Mouse (Mus musculus): Measurements from ENCODE around the gene Ccdc186. TPM values are rescaled to one million over a fixed set of nuclear protein-coding genes. Genes with fewer than 3 reads are reported as not detected.

The Ccdc186 gene
- polyA plus RNA-seq, 1 experiment from 2014 or later, result 28.4 TPM

GRCm38 (mm10) chr19:56828305-56828704 lies 6.3 kb upstream of the Ccdc186 start:
- no peak for ATAC-seq
- no peak overlapping the region for H3K4me3 ChIP-seq (replicated peaks; ENCODE audit: low read length)
- H3K27me3 ChIP-seq (replicated peaks; ENCODE audit: control insufficient read depth, insufficient read depth, low read length), result no peaks in the 10 kb centered on the region
- H3K27ac ChIP-seq (ENCODE audit: low read length), result no peak overlapping the region
- no peak overlapping the region for H3K4me2 ChIP-seq (ENCODE audit: low read length)
- 84% methylated on average over 11 of the region's 11 CpGs for WGBS
- H3K36me3 ChIP-seq (ENCODE audit: control insufficient read depth, insufficient read depth), result no peaks in the 10 kb centered on the region
- no peaks in the 10 kb centered on the region for H3K9me3 ChIP-seq (ENCODE audit: control insufficient read depth, low read length)
- H3K4me1 ChIP-seq (replicated peaks; ENCODE audit: control insufficient read depth, insufficient read depth, low read length), result no peaks in the 10 kb centered on the region
- H3K9ac ChIP-seq (replicated peaks; ENCODE audit: low read depth, low read length), result no peak overlapping the region

- Histone ChIP-seq H3K4me1 (replicated peaks; ENCODE audit: control insufficient read depth, insufficient read depth, low read length) (peaks cover 5% of the 10 kb centered on the region), H3K36me3 (ENCODE audit: control insufficient read depth, insufficient read depth) (no peaks in the 10 kb centered on the region), H3K4me3 (replicated peaks; ENCODE audit: low read length) (peak within 1 kb of the TSS; percentile 13; the same call in 1 of the 2 replicates), H3K9me3 (ENCODE audit: control insufficient read depth, low read length) (no peaks in the 10 kb centered on the region), H3K9ac (replicated peaks; ENCODE audit: low read depth, low read length) (no peak within 1 kb of the TSS), H3K27ac (ENCODE audit: low read length) (no peak within 1 kb of the TSS), H3K27me3 (replicated peaks; ENCODE audit: control insufficient read depth, insufficient read depth, low read length) (no peaks in the 10 kb centered on the region), H3K4me2 (ENCODE audit: low read length) (peak within 1 kb of the TSS; percentile 33)
- WGBS, result 68% methylated on average over 44 of the region's 44 CpGs
- no peak for ATAC-seq
Measured at GRCm38 (mm10) chr19:56826047-56826631, 4.1 kb upstream of the Ccdc186 start, which contains the start of gene Tdrd1. Gene Tdrd1, plus strand, starts transcription at chr19:56826209.

- peak; percentile 37 for ATAC-seq
- Histone ChIP-seq H3K4me1 (replicated peaks; ENCODE audit: control insufficient read depth, insufficient read depth, low read length) (peaks cover 23% of the 10 kb centered on the region), H3K9ac (replicated peaks; ENCODE audit: low read depth, low read length) (peak overlapping the region; percentile 45), H3K27me3 (replicated peaks; ENCODE audit: control insufficient read depth, insufficient read depth, low read length) (no peaks in the 10 kb centered on the region), H3K36me3 (ENCODE audit: control insufficient read depth, insufficient read depth) (no peaks in the 10 kb centered on the region), H3K9me3 (ENCODE audit: control insufficient read depth, low read length) (no peaks in the 10 kb centered on the region), H3K27ac (ENCODE audit: low read length) (no peak overlapping the region), H3K4me3 (replicated peaks; ENCODE audit: low read length) (peak overlapping the region; percentile 84), H3K4me2 (ENCODE audit: low read length) (peak overlapping the region; percentile 80)
- 15% methylated on average over 10 of the region's 10 CpGs for WGBS
Measured at GRCm38 (mm10) chr19:56822448-56822836, 452 bp upstream of the Ccdc186 start.

GRCm38 (mm10) chr19:56821040-56821797 lies 771 bp downstream of the Ccdc186 start:
- H3K4me3 ChIP-seq (replicated peaks; ENCODE audit: low read length), result peak overlapping the region; percentile 84
- no peaks in the 10 kb centered on the region for H3K36me3 ChIP-seq (ENCODE audit: control insufficient read depth, insufficient read depth)
- no peaks in the 10 kb centered on the region for H3K27me3 ChIP-seq (replicated peaks; ENCODE audit: control insufficient read depth, insufficient read depth, low read length)
- no peaks in the 10 kb centered on the region for H3K9me3 ChIP-seq (ENCODE audit: control insufficient read depth, low read length)
- H3K9ac ChIP-seq (replicated peaks; ENCODE audit: low read depth, low read length), result peak overlapping the region; percentile 90
- H3K4me1 ChIP-seq (replicated peaks; ENCODE audit: control insufficient read depth, insufficient read depth, low read length), result peaks cover 29% of the 10 kb centered on the region
- ATAC-seq, result no peak
- peak overlapping the region; percentile 55 for H3K4me2 ChIP-seq (ENCODE audit: low read length)
- peak overlapping the region; percentile 93 for H3K27ac ChIP-seq (ENCODE audit: low read length)
- 2% methylated on average over 22 of the region's 22 CpGs for WGBS

- H3K36me3 ChIP-seq (ENCODE audit: control insufficient read depth, insufficient read depth), result no peaks in the 10 kb centered on the region; the same call in 1 of the 2 replicates
- WGBS, result 28% methylated on average over 14 of the region's 14 CpGs
- no peaks in the 10 kb centered on the region for H3K27me3 ChIP-seq (replicated peaks; ENCODE audit: control insufficient read depth, insufficient read depth, low read length)
- no peak overlapping the region for H3K4me3 ChIP-seq (replicated peaks; ENCODE audit: low read length)
- H3K4me1 ChIP-seq (replicated peaks; ENCODE audit: control insufficient read depth, insufficient read depth, low read length), result peaks cover 29% of the 10 kb centered on the region
- peak overlapping the region; percentile 8; the same call in 1 of the 2 replicates for H3K27ac ChIP-seq (ENCODE audit: low read length)
- peak overlapping the region; percentile 18; the same call in 1 of the 2 replicates for H3K4me2 ChIP-seq (ENCODE audit: low read length)
- H3K9ac ChIP-seq (replicated peaks; ENCODE audit: low read depth, low read length), result no peak overlapping the region
- H3K9me3 ChIP-seq (ENCODE audit: control insufficient read depth, low read length), result no peaks in the 10 kb centered on the region
- ATAC-seq, result no peak
Measured at GRCm38 (mm10) chr19:56817851-56818526, 4.0 kb downstream of the Ccdc186 start.

- no peaks in the 10 kb centered on the region for H3K27me3 ChIP-seq (replicated peaks; ENCODE audit: control insufficient read depth, insufficient read depth, low read length)
- H3K27ac ChIP-seq (ENCODE audit: low read length), result no peak overlapping the region
- H3K4me3 ChIP-seq (replicated peaks; ENCODE audit: low read length), result no peak overlapping the region
- ATAC-seq, result no peak
- WGBS, result 89% methylated on average over 4 of the region's 4 CpGs
- H3K9me3 ChIP-seq (ENCODE audit: control insufficient read depth, low read length), result no peaks in the 10 kb centered on the region
- H3K9ac ChIP-seq (replicated peaks; ENCODE audit: low read depth, low read length), result no peak overlapping the region
- H3K36me3 ChIP-seq (ENCODE audit: control insufficient read depth, insufficient read depth), result no peaks in the 10 kb centered on the region; the same call in 1 of the 2 replicates
- H3K4me2 ChIP-seq (ENCODE audit: low read length), result no peak overlapping the region
- H3K4me1 ChIP-seq (replicated peaks; ENCODE audit: control insufficient read depth, insufficient read depth, low read length), result peaks cover 14% of the 10 kb centered on the region
Measured at GRCm38 (mm10) chr19:56813360-56813759, 8.6 kb downstream of the Ccdc186 start.

GRCm38 (mm10) chr19:56811590-56811989 lies 10.4 kb downstream of the Ccdc186 start:
- H3K27ac ChIP-seq (ENCODE audit: low read length), result no peak overlapping the region
- H3K4me2 ChIP-seq (ENCODE audit: low read length), result no peak overlapping the region
- H3K9me3 ChIP-seq (ENCODE audit: control insufficient read depth, low read length), result no peaks in the 10 kb centered on the region
- WGBS, result 43% methylated on average over 9 of the region's 9 CpGs
- peaks cover 5% of the 10 kb centered on the region for H3K36me3 ChIP-seq (ENCODE audit: control insufficient read depth, insufficient read depth)
- 0 out of 2 replicates have a peak, but pooled peaks have one; percentile 33 for ATAC-seq
- H3K4me3 ChIP-seq (replicated peaks; ENCODE audit: low read length), result no peak overlapping the region
- no peaks in the 10 kb centered on the region for H3K27me3 ChIP-seq (replicated peaks; ENCODE audit: control insufficient read depth, insufficient read depth, low read length)
- H3K4me1 ChIP-seq (replicated peaks; ENCODE audit: control insufficient read depth, insufficient read depth, low read length), result no peaks in the 10 kb centered on the region
- no peak overlapping the region for H3K9ac ChIP-seq (replicated peaks; ENCODE audit: low read depth, low read length)

GRCm38 (mm10) chr19:56810641-56811146 lies 11.3 kb downstream of the Ccdc186 start:
- H3K36me3 ChIP-seq (ENCODE audit: control insufficient read depth, insufficient read depth), result peaks cover 5% of the 10 kb centered on the region
- ATAC-seq, result no peak

GRCm38 (mm10) chr19:56808771-56809170 lies 13.2 kb downstream of the Ccdc186 start:
- Histone ChIP-seq H3K9ac (replicated peaks; ENCODE audit: low read depth, low read length) (no peak overlapping the region), H3K9me3 (ENCODE audit: control insufficient read depth, low read length) (no peaks in the 10 kb centered on the region), H3K27me3 (replicated peaks; ENCODE audit: control insufficient read depth, insufficient read depth, low read length) (no peaks in the 10 kb centered on the region), H3K4me3 (replicated peaks; ENCODE audit: low read length) (no peak overlapping the region), H3K27ac (ENCODE audit: low read length) (no peak overlapping the region), H3K4me2 (ENCODE audit: low read length) (no peak overlapping the region), H3K4me1 (replicated peaks; ENCODE audit: control insufficient read depth, insufficient read depth, low read length) (no peaks in the 10 kb centered on the region), H3K36me3 (ENCODE audit: control insufficient read depth, insufficient read depth) (peaks cover 5% of the 10 kb centered on the region)
- no peak for ATAC-seq
- WGBS, result 57% methylated on average over 5 of the region's 5 CpGs

More at GRCm38 (mm10) chr19:56810641-56811146, 11.3 kb downstream of the Ccdc186 start:
- Histone ChIP-seq H3K27ac (ENCODE audit: low read length) (no peak overlapping the region), H3K4me2 (ENCODE audit: low read length) (no peak overlapping the region), H3K4me3 (replicated peaks; ENCODE audit: low read length) (no peak overlapping the region), H3K27me3 (replicated peaks; ENCODE audit: control insufficient read depth, insufficient read depth, low read length) (no peaks in the 10 kb centered on the region), H3K9me3 (ENCODE audit: control insufficient read depth, low read length) (no peaks in the 10 kb centered on the region), H3K4me1 (replicated peaks; ENCODE audit: control insufficient read depth, insufficient read depth, low read length) (no peaks in the 10 kb centered on the region), H3K9ac (replicated peaks; ENCODE audit: low read depth, low read length) (no peak overlapping the region)

Measured in forebrain, embryonic 16.5 days (tissue).